Mouse (Mus musculus): ENCODE results near the gene Elmo1.

Gene Elmo1

DNA sequence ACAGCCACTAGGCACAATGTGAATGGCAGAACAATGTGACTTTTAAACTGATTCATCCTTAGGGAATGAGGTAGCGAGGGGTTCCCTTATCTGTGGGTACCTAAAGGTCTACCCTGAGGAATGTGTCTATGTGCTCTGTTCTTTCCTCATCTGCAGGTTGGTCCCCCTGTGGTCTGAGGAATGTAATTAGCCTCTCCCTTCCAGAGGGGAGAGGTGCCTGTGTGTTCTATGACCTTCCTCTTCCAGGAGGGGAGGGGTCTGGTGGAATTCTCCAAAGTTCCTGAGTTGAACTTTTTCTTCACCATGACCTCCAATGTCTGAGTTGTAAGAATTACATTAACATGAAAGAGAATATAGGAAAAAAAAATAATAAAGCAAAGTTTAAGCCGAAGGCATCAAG is 294.4 kb downstream of the Elmo1 start:
- DNase-seq (ENCODE audit: extremely low spot score) = no peak

DNA sequence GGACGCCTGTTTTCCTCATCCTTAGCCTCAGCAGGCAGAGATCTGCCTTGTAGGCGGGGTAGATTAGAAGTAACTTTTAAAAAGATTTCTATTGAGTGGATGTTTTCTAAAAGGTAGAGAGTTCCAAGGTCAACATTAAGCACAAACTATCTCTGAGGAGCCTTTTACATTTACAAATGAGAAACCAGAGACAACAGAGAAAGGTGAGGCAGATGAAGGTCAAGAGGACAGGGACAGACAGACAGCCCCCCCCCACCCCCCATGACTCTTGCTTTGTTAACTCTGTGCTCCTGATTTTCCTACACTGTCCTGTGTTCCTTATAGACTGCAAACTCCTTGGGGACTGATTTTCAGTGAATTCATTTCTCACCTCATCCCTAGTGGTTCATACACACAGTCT is 295.0 kb downstream of the Elmo1 start:
- no peak for DNase-seq (ENCODE audit: extremely low spot score)

DNA sequence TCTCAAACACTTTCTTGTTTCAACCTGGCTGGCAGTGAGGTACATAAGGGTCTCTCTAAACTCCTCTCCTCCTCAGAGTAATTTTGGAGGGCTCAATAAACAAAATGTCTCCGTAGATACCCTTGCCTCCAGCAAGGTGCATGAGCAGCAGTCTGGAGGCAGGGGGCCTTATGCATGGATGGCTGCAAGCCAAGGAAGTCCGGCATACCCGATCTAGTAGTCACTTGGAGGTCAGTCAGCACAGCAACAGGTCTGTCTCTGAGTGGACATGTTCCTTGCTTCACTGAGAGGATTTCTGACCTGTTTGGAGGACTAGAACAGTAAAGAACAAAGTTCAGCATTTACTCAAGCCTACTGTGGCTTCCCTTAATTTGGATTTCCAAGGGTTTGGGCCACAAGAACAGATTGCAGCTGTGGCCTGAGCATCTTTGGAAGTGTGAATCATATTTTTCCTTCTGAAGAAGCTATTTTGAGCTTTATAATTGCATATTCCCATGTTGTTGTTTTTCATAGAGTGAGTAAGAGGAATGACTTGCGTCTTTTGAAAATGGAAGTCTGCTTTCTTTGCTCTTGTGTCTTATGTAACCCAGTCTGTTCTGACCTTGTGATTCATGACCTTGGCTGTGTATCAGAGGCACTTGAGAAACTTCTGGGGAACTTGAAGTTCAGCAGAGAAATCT is 296.2 kb downstream of the Elmo1 start:
- no peak for DNase-seq (ENCODE audit: extremely low spot score)

DNA sequence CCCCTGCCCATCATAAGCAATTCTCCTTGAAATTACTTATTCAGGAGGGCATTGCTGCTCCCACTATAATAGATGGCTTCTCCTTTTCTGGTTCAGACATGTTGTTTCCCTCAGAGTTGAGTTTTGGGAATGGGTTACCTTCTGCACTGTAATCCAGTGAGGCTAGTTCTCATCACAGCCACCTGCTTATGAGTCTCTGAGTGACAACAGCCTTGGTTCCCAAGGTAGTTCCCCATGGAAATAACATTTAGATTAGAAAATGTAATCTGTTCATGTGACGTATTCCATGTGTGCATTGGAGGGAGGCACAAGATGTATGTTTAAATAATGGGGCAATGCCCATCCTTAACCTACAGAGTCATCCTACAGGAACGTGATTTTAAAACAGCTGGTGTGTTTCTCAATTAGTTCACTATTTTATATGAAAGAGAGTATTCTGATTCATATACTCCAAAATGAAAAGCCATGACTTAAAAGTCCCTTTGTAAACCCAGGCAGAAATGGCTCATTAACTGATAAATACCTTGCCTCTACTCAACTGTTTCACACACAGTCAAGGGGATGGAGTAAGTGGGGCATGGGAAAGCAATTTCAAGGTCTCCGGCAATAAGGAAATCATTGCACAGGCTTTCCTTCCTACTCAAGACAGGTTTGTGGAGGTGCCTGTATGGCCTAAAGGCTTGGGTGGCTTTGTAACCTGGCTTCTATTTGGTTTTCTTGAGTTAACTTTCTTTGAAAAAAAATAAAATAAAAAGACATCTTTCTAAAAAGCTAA is 302.6 kb downstream of the Elmo1 start:
- no peak for DNase-seq (ENCODE audit: extremely low spot score)

DNA sequence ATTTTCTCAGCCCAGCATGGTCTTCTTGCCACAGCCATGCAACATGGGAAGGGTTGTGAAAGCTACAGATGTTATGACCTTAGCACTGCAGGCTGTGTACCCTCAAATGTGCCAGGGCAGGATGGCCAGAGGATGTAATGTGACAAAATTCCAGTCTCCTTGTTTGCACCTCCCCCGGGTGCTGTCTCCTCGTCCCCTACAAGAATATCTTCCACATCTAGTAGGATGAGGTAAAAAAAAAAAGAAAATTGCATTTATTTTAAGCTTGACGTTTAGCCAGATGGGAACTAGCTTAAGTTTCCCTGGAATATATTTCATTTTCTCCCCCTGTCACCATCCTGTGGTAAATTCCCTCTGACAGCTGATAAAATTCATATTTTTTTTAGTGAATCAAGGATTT is 307.3 kb downstream of the Elmo1 start:
- no peak for DNase-seq (ENCODE audit: extremely low spot score)

DNA sequence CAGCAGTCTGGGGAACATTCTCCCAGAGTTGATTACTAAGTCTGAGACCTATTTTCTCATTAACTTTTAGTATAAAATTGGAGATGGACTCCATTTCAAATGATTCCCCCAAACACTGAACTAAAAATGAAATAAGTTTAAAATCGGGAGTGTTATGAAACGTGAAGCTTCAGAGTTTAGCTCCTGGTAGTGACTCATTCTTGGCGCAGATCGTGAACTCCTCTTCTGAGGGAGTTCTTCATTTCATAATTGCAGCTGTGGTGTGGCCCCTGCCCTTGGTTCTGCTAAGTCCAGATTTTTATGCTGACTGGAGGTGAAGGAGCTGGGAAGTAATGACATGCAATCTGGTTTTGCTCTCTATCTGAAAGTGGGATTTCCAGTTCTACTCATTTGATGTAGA is 307.9 kb downstream of the Elmo1 start:
- DNase-seq (ENCODE audit: extremely low spot score) = no peak

DNA sequence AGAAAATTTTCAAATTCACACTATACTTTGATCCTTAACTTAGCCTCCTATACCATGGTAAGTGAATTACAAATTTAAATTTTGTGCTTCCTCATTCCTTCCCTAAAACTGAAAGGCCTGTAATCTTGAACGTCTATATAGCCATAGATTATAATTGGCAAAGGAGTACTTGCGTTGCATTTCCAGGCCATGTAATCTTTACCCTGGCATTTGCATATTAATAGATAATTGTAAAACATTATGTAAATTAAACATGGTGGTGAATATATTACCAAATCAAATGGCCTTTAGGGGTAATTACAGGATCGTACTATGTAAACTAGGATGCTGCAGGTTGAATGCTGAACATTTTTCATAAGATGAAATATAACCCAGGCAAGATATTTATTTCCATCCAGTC is 314.1 kb downstream of the Elmo1 start:
- DNase-seq (ENCODE audit: extremely low spot score) = no peak

DNA sequence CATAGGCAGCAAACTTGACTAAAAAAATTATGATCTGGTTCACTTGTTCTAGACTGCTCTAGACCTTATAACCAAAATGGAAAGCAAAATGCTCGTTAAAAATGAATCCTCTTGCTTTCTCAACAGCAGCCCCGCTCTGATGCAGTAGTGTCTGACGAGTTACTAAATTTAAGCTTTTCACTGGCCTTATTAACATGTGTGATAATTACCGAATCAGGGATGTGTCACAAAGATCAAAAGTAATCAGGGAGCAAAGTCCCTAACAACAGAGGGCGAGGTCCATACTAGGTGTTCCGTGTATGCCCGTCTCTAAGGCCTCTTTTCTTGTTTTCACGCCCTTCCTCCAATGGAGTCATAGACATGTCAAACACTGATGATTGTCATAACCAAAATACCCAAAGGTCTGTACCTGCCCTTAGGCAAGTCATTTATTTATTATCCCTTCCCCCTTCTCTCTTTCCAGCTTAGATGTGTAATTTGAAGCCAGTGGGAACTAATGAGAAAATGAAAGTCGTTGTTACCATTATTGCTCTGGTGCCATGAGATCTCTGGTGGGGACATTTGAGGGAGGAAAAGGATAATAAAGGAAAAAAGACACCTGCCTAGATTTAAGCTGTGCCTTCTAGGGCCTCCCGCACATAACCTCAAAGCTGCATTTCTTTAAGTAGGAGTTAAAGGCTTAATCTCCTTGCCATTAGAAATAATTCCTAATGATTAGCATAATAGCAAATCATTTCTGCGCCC is 316.2 kb downstream of the Elmo1 start:
- no peak for DNase-seq (ENCODE audit: extremely low spot score)

DNA sequence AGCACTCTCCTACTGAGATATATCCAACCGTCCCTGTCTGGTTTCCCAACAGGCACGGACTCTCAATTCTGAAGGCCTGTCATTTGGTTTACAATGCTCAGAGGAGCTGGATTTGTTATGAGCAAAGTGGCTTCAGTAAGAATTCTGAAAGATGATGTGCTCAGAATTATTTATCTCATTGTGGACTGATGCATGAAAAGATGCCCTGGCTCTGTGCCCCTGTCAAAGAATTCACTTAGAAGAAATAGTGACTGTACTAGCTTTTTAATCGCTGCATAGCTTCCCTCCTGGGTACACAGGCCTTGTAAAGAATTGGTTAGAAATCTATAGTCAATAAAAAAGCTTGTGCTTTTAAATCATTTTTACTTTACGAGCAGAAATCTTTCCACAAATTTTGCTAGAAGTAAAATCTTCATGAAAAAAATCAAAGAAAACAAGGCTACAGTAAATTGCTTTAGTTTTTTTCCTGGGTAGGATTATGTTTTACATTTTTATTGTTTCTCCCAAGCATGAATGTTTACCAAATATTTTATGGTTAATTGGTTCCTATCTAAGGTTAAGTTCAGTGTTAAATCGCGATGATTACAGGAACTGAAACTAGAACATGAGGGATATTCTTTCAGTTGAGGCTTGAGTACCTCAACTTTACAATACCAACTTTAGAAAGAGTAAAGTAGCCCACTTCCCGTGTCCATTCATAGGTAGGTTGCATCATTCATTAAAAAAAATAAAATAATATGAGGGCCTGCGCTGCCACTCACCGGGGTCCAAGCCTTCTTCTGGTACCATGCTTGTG is 320.1 kb downstream of the Elmo1 start:
- no peak for DNase-seq (ENCODE audit: extremely low spot score)

DNA sequence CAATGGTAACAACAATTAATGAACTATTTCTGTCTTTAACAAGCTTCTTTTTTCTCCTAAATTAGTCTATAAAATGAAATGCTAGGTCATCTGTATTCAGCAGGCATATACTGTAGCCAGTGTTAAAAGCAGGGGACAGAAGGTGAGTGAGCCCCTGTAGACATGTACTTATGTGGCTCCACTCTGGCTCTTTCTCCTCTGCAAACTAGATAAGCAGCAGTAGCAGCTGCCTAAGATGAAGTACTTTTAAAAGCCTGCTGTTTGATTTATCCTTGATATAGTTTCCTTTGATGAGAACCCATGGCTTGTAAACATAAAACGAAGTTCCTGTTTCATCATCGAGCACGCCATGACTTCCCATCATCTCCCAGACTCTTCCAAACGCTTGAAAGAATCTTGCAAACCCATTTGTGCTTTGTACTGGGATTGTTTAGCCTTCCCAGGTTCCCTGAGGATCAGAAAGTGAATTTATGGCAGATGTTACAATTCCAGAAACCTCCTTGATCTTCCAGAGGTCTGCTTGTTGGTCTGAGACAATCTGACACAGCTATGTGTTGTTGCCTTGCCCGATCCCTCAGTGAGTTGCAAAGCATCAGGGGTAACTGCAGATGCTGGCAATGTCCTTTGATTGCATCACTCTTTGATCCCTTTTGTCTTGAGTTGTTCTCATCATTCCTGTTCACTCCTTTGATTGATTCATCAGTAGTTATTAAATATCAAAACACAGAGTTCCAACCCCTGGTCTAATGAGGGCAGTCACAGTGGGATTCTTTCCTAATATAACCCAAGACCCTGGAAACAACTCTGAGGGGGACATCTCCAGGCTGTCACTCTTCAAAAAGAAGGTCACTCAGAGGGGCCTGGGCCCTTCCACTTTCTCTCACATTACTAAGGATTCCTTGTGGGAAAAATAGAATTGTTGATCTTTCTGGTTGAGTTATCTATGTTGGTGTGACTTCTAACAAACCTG is 326.6 kb downstream of the Elmo1 start:
- DNase-seq (ENCODE audit: extremely low spot score) = no peak

DNA sequence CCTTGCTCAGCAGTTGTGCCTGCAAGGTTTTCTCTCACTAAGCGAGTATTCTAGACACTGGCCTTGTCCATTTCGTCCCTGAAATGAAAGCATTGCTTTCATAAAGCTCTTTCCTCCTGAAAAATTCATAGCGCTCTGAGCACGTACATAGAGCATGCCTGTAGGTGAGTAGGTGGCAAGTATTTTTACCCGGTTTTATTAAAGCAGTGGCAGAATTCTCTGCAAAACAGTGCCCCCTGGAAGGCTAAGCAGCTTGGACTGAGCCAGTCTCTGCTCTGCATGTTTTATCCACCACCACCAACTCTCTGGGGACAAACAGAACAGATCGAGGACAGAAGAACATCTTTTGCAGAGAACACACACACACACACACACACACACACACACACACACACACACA is 340.6 kb downstream of the Elmo1 start:
- DNase-seq (ENCODE audit: extremely low spot score) = no peak

DNA sequence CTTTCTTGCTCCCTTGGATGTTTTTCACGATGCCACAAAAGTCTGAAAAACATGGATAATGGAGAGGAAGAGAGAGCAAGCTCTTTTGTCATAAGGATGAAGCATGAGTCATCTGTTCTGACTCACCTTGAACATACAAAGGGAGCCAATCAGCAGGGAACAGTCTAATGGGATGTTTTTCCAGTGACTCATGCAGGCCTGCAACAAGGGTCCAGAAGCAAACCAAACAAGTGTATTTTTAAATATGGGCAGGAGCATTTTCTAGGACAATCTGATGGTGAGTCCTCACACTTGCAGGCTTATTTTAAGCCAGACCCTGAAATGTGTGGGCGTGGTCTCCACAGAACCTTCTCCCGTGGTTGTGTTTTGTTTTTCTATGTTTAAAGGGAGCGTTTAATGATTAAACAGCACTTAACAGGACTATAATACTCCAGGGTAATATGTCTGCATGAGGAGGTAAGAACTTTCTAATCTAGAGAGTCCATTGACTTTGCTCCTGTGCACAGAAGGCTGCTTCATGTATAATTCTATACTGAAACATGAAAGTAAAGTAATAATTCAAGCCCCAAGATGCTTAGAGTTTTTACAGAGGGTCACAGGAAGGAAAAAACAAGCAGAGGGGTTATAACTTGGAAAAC is 342.9 kb downstream of the Elmo1 start:
- DNase-seq (ENCODE audit: extremely low spot score) = no peak

DNA sequence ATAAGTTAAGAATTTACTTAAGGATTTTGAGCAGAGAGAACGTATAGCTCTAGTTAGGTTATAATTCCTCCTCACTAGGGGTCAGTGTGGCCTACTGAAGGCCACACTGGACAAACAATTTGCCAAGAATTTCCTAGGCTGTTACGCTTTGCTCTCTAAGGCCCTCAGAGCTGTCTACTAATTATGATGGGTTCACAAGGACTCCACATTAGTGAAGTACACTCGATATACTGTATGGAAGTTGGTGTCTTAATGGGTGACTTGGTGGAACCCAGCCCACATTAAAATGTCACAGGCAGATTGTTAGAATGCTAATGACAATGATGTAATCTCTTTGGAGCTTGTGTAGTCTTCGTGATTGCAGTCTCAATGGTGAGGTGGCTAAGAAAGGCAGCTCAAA is 343.7 kb downstream of the Elmo1 start:
- DNase-seq (ENCODE audit: extremely low spot score) = no peak

DNA sequence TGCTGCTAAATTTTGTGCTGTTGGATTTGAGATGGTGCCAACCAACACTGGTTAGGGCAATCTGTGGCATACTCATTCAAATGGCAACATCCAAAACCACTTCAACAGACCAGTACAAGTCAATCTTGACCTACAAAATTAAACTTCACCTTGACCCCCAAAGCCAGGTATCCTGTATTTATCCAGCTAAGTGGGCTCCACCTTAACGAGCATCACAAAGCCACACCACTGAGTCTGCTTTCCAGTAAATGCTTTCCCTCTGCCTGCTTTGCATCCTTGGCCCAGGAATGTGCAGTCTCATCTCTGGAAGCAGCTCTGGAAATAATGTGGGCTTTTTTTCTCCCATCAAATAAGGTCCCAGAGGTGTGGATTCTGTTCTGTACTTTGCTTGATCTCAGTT is 349.1 kb downstream of the Elmo1 start:
- no peak for DNase-seq (ENCODE audit: extremely low spot score)

DNA sequence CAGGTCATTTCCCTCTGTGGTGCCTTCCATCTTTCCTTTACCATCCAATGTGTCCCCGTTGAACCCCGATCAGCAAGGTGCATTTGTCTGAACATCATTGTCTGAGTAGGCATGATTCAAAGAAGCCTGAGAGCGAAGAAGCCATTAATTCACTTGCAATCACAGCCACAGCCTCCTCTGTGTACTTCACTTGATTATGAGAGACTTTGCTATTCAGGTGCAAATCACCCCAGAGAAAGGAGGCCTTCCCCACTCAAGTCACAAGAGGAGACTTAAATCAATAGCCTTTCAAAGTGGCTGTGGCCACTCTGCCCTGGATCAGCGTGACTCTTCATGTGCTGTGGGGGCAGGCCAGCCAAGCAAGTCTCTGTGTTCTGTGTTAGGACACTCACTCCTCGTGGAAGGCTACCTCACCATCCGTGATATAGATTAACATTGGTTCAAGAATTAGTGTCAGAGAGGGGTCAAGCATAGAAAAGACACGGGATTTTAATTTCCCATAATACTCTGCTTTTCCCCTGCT is 360.5 kb downstream of the Elmo1 start:
- no peak for DNase-seq (ENCODE audit: extremely low spot score)

DNA sequence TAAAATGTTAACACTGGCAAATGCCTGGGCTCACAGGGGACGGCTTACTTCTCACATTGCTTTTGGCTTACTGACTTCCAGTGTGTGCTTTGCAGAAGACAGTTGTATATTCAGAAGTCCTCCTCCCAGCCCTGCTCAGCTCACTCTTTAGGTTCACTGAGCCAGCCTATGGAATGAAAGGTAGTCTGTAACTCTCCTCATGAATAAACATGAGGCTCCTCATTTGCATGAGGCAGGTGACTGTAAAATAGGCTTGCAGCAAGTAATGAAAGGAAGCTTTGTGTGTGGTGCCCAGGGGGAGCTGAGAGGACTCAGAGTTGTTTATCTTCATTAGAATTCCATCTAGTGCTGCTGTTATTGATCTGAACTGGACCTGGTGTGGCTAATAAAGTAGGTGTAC is 364.0 kb downstream of the Elmo1 start:
- no peak for DNase-seq (ENCODE audit: extremely low spot score)

DNA sequence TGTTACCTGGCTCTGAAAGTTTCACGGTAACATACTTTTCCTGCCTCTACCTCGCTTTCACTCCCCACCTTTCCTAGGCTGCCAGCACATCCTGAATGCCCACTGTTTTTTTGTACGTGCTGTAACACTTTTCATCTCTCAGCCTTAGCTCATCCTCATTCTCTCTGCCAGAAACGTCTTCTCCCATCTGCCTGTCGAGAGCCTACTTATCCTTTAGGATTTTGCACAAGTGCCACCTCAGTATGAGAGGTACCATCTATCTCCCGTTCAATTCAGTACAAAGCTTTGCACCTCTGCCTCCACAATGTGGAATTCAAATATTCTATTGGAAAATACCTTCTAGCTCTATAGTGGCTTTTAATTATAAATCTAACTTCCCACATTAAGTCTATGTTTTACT is 369.7 kb downstream of the Elmo1 start:
- DNase-seq (ENCODE audit: extremely low spot score) = no peak

DNA sequence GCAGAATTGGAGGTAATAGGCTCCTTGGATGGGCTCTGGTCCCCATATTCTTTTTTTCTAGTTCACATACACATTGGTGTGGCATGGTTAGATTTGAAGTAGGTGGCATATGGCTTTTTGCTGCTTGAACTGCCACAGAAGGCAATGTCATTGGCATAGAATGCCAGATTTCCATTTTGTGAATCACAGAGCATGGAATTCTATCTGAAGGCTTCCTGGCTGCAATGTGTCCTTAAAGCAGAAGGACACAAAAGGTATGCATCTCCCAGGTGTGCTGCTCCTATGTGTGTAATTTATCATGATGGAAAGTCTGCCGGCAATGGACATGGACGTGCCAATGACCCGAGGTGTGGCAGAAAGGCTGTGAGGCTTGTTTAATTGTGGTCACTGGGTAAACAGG is 371.2 kb downstream of the Elmo1 start:
- no peak for DNase-seq (ENCODE audit: extremely low spot score)

DNA sequence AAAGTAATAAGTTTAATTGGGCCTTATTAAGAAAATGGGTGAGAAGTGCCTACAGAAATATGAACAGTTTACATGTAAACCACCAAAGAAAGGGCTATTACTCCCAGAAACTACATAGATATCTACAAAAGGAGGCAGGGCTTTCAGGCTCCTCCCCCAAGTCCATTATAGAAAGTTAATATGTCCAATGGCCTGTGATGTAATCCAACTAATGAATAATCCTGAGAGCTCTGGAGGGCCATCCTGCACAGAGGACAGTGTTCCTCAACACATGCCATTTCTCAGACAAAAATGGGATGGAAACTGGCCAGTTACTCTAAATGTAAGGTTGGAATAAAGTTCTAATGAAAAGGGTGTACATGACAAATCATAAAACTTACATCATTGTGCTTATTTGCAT is 373.8 kb downstream of the Elmo1 start:
- DNase-seq (ENCODE audit: extremely low spot score) = no peak

DNA sequence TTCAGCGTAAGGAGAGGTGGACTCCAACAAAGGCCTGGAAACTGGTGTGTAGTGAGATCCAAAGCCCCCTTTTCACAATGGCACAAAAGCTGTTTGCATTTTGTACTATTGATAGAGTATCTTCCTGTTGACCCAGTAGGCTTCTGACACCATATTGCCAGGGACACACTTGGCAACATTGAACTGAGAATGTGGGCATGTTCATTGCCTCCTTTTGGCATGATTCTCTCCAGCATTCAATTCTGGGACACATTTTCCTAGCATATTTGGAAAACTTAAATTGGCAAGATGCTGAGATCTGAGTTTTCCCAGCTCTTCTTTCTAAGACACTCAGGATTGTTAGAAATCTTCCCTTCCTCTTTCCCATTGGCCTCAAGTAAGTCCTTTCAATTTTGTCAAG is 377.0 kb downstream of the Elmo1 start:
- no peak for DNase-seq (ENCODE audit: extremely low spot score)

Measured in embryo, embryonic 9.5 days (tissue).